Mouse (Mus musculus) ES-E14 (cell line): ENCODE results near the gene Trarg1. TPM values are rescaled to one million over a fixed set of nuclear protein-coding genes. Genes with fewer than 3 reads are reported as not detected.

Source experiments
- DNase-seq: peaks from one replicate; pipeline ENCODE4 v3.0.0-alpha.2; 2013; ENCODE audit warnings: low read depth, low spot score
- H3K27ac ChIP-seq: 2 replicates; pipeline ENCODE4 v1.5.1; 2012; ENCODE audit warnings: low read depth, mild to moderate bottlenecking, low read length, moderate library complexity, mixed read lengths; ENCODE audit not compliant: poor library complexity, insufficient read depth, severe bottlenecking
- H3K36me3 ChIP-seq: 2 replicates; pipeline ENCODE4 v1.6.1; 2012; ENCODE audit warnings: mild to moderate bottlenecking, low read length, moderate library complexity, mixed read lengths; ENCODE audit not compliant: control insufficient read depth, poor library complexity, insufficient read depth, severe bottlenecking
- H3K4me1 ChIP-seq, 2 experiments: fragments of 150-350 bp in 1 of 2; sonication (generic) in 1 of 2; 2 replicates each; pipeline ENCODE4 v1.6.1; 2012; ENCODE audit warnings: low read length in 2 of 2, mild to moderate bottlenecking in 1 of 2, mixed read lengths in 1 of 2; ENCODE audit not compliant: control insufficient read depth in 2 of 2, insufficient read depth in 2 of 2, poor library complexity in 1 of 2
- H3K4me3 ChIP-seq, 2 experiments: fragments of 150-350 bp in 1 of 2; sonication (generic) in 1 of 2; 2 replicates each; pipeline ENCODE4 v1.5.1; 2012; ENCODE audit warnings: low read length in 2 of 2, low read depth in 1 of 2, mild to moderate bottlenecking in 1 of 2, mixed read lengths in 1 of 2; ENCODE audit not compliant: insufficient read depth in 1 of 2, poor library complexity in 1 of 2, severe bottlenecking in 1 of 2
- H3K9ac ChIP-seq: 2 replicates; pipeline ENCODE4 v1.6.1; 2012; ENCODE audit warnings: low read depth, mild to moderate bottlenecking, low read length, mixed read lengths; ENCODE audit not compliant: poor library complexity, insufficient read depth, severe bottlenecking
- H3K9me3 ChIP-seq: fragments of 150-350 bp; sonication (generic); 2 replicates; pipeline ENCODE4 v1.6.1; 2012; ENCODE audit warnings: low read depth, mild to moderate bottlenecking, low read length; ENCODE audit not compliant: control insufficient read depth, insufficient read depth
- CHD2 ChIP-seq: IDR thresholded peaks from 2 replicates; pipeline ENCODE4 v1.6.1; 2014; ENCODE audit warnings: mild to moderate bottlenecking, low read depth, low read length, inconsistent platforms
- HCFC1 ChIP-seq: IDR thresholded peaks from 2 replicates; pipeline ENCODE4 v1.6.1; 2012; ENCODE audit warnings: low read length, inconsistent platforms, borderline replicate concordance; ENCODE audit not compliant: insufficient read depth
- MAFK ChIP-seq: IDR thresholded peaks from 2 replicates; pipeline ENCODE4 v1.6.1; 2014; ENCODE audit warnings: mild to moderate bottlenecking, low read depth, low read length, inconsistent platforms; ENCODE audit not compliant: insufficient read depth
- ZC3H11A ChIP-seq: IDR thresholded peaks from 2 replicates; pipeline ENCODE4 v1.6.1; 2012; ENCODE audit warnings: low read depth, mild to moderate bottlenecking, inconsistent platforms, low read length, borderline replicate concordance
- ZNF384 ChIP-seq: IDR thresholded peaks from 2 replicates; pipeline ENCODE4 v1.6.1; 2012; ENCODE audit warnings: low read depth, low read length, inconsistent platforms
- in situ Hi-C, 2 experiments: fragments of 600-800 bp; cut with MboI; formaldehyde crosslinking; loops; one replicate each; pipeline ENCODE4 v1.15.1; 2025; ENCODE audit warnings: low sequenced_read_pairs in 2 of 2, inconsistent platforms in 1 of 2; ENCODE audit not compliant: unreplicated experiment in 2 of 2
- total RNA-seq: library from RNA; depleted of rRNA; stranded (reverse); fragments of 300-350 nt; gene quantifications from 2 replicates; pipeline ENCODE4 v1.2.3, GENCODE M21; 2012

Gene Trarg1
- total RNA-seq, 1 experiment: not detected

DNA sequence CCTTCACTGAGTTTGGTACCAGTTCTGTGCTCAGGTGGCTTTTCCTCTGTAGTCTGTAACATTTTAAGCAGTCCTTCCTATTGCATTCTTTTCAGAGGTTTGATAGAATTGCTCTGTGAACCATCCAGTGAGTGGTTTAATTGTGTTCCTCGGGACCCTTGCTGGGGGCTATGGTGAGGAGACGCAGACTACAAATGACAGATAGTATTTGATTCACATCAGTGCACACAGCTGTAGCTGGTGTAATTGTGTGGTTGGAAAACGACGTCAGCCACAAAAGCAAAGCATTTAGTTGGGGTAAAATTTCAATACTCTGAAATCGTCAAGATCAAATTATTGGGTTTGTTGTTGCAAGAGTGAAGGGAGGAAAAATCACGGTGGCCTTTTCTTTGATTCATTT lies 35.4 kb upstream of the Trarg1 start:
- no peak for DNase-seq
- Histone ChIP-seq H3K9me3 (no peaks in the 10 kb centered on the region), H3K36me3 (no peaks in the 10 kb centered on the region), H3K4me3 (no peak overlapping the region), H3K4me1 (peaks cover 0 to 3% of the 10 kb centered on the region in 2 experiments; a peak in 2 of 4 replicates), H3K27ac (no peak overlapping the region), H3K9ac (no peak overlapping the region)
- TF ChIP-seq MAFK (no peak), ZC3H11A (no peak), CHD2 (no peak), ZNF384 (no peak), HCFC1 (no peak)
- in situ Hi-C loops: no loop called here

DNA sequence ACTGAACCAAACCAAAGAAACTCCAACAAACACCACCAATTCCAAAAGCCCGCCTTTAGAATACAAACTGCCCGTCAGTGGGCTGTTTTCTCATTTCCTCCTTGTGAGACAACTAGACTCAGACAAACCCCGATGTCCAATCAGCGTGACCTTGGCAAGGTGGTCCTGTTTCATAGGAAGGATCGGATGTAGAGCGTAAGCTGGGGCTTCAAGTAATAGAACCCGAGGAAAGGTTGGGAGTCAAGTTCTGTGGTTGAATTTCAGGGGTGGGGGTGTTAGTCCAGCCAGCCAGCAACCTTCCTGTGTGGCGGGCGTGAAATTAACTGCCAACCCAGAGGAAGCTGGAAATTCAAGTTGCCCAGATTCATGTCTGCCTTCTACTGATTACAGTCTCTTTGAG lies 34.6 kb upstream of the Trarg1 start:
- in situ Hi-C loops: no loop called here
- Histone ChIP-seq H3K9ac (no peak overlapping the region), H3K36me3 (no peaks in the 10 kb centered on the region), H3K27ac (no peak overlapping the region), H3K4me1 (peaks cover 0 to 3% of the 10 kb centered on the region in 2 experiments; a peak in 2 of 4 replicates), H3K9me3 (no peaks in the 10 kb centered on the region), H3K4me3 (no peak overlapping the region)
- TF ChIP-seq MAFK (no peak), HCFC1 (no peak), CHD2 (no peak), ZC3H11A (no peak), ZNF384 (no peak)
- no peak for DNase-seq

DNA sequence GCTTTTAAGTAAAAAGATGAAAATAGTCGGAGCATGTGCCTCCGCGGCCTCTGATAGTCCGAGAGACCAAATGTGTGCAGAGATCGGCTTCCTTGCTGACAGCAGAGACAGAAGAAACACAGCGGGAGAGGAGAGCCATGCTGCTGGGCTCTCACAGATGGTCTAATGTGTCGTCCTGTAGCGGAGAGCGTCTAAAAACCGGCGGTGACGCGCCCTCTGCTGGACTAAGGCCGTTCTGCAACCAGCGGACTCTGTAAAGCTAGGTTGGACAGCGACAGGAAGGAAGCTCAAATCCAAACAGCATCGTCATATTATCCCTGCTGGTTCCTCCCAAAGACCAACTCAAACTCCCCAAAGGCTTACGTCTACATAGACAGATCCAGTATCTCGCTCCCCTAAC lies 33.7 kb upstream of the Trarg1 start:
- no peak overlapping the region for H3K27ac ChIP-seq
- peak; percentile 86; the same call in 1 of the 2 replicates for TF ChIP-seq ZC3H11A
- TF ChIP-seq HCFC1: no peak
- TF ChIP-seq ZNF384: no peak
- 0 out of 2 replicates have a peak, but pooled peaks have one; percentile 13 for TF ChIP-seq MAFK
- no peak for TF ChIP-seq CHD2
- no peaks in the 10 kb centered on the region for H3K9me3 ChIP-seq
- H3K9ac ChIP-seq: no peak overlapping the region
- peaks cover 0 to 3% of the 10 kb centered on the region in 2 experiments; a peak in 2 of 4 replicates for H3K4me1 ChIP-seq
- H3K36me3 ChIP-seq: no peaks in the 10 kb centered on the region
- DNase-seq: peak; percentile 86
- H3K4me3 ChIP-seq: peak overlapping the region in 1 of 2 experiments; percentile 38; a peak in 1 of 4 replicates
- in situ Hi-C loops: no loop called here

DNA sequence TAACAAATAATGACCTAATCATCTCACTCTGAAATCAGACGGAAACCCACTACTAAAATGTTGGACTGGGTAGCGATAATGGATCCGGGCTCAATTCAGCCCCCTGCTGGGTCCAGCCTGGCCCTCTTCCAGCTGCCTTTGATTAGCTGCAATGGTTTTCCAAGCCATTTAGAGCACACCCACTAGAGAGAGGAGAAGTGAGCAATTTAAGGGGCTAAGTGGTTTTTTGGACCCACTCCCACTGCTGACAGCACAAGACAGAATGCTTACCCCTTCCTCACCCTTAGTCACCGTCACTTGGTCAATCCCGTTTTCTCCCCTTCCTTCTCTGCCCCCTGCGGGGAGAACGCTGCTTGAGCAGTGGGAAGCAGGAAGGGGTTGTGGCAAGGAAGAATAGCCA lies 32.5 kb upstream of the Trarg1 start:
- Histone ChIP-seq H3K9ac (no peak overlapping the region), H3K4me3 (no peak overlapping the region), H3K9me3 (no peaks in the 10 kb centered on the region), H3K36me3 (no peaks in the 10 kb centered on the region), H3K4me1 (peaks cover 0 to 3% of the 10 kb centered on the region in 2 experiments; a peak in 2 of 4 replicates), H3K27ac (no peak overlapping the region)
- no peak for DNase-seq
- TF ChIP-seq CHD2 (no peak), HCFC1 (no peak), MAFK (no peak), ZC3H11A (no peak), ZNF384 (no peak)
- in situ Hi-C loops: no loop called here

DNA sequence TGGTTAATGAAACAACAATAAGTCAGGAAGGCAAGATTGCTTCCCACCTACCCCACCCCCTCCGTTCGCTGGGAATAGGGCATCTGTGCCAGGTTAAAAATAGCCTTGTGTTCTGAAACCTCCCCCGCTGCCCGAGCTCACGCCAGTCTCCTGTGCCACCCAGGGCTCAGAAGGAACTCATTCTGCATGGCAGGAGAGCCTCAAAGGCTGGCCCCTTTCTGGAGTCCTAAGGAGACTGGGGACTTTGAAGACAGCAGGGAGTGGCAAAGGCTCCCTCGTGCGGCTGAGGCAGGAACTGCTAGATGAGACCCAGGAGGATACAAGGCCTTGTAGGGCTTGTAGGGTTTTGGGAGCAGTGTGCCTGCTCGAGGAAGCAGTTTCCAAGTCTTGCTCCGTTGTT lies 32.1 kb upstream of the Trarg1 start:
- Histone ChIP-seq H3K4me3 (no peak overlapping the region), H3K9ac (no peak overlapping the region), H3K4me1 (peaks cover 0 to 3% of the 10 kb centered on the region in 2 experiments; a peak in 2 of 4 replicates), H3K9me3 (no peaks in the 10 kb centered on the region), H3K27ac (no peak overlapping the region), H3K36me3 (no peaks in the 10 kb centered on the region)
- in situ Hi-C loops: no loop called here
- peak; percentile 81 for DNase-seq
- no peak for TF ChIP-seq ZNF384
- peak; percentile 35; the same call in 1 of the 2 replicates for TF ChIP-seq ZC3H11A
